Mouse (Mus musculus): ENCODE data around the gene Hmox2. TPM values are rescaled to one million over a fixed set of nuclear protein-coding genes. Genes with fewer than 3 reads are reported as not detected.

The Hmox2 gene
- polyA plus RNA-seq, 1 experiment from 2014 or later: 76.1 TPM

DNA sequence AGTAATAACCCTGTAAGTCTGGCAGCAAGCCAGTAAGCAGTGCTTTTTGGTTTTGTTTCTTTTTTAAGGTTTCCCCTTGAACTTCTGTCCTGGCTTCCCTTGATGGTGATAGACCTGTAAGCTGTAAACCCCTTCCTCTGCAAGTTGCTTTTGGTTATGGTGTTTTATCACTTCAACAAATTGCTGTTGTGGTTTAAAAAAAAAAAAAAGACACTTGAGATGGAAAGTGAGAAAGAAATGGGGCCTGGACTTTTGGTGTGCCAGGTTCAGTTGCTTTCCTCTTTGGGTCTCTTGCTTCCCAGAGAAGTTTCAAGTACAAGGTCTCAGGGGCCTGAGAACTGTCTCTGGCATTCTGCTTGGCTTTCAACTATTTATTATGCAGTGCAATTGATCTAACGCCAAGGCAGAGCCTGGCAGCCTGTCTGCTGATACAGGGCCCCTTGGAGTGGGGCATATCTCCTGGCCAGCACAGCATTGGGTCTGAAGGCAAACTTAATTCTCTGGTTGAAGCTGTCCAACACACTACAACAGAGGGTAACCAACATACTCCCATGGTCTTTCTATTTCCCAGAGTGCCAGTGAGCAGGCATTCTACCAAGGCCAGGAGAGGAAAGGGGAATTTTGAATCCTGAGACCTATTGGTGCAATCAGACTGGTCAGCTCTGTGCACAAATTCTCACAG is 47.3 kb downstream of the Hmox2 start:
- Histone ChIP-seq H3K4me3 (no peak overlapping the region), H3K27me3 (ENCODE audit: low read depth, poor library complexity, severe bottlenecking) (no peaks in the 10 kb centered on the region), H3K4me1 (0 out of 2 replicates have a peak, but pooled peaks cover 2% of the 10 kb centered on the region), H3K9me3 (replicated peaks) (0 out of 2 replicates have a peak, but pooled peaks cover 3% of the 10 kb centered on the region), H3K36me3 (peaks cover 51% of the 10 kb centered on the region), H3K27ac (replicated peaks) (no peak overlapping the region)
- 76% methylated on average over 1 of the region's 1 CpGs for WGBS
- DNase-seq (ENCODE audit: low spot score): no peak

DNA sequence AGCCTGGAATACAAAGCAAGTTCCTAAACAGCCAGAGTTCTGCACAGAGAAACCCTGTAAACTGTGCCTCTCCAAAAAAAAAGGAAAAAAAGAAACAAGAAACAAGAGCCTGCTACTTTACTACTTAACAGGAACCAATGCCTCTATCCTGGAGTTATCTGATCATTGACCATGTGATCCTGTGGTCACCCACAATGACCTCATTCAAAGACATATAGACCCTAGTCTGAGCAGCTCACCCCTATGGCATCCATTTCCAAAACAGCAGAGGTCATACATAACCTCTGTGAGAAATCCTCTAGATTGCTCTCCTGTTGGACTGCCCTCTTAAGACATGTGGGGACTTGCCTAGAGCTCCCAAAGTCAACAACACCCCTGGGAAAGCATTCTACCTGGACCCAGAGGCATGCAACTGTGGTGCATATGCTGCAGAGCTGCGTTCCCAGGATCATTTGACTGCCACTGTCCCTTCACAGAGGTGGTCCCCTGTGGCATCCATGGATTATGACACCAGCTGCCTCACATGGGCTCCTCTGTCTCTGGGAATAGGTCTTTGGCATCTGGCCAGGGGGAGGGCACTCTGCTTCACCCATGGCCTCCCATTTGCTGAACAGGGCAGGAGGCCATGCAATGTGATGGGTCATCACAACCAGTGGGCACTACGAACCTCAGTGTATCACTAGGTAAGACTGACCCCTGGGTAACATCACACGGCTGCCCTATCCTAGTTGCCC is 51.2 kb downstream of the Hmox2 start:
- DNase-seq (ENCODE audit: low spot score): no peak
- Histone ChIP-seq H3K27ac (replicated peaks) (no peak overlapping the region), H3K4me1 (0 out of 2 replicates have a peak, but pooled peaks cover 2% of the 10 kb centered on the region), H3K36me3 (peaks cover 45% of the 10 kb centered on the region), H3K27me3 (ENCODE audit: low read depth, poor library complexity, severe bottlenecking) (no peaks in the 10 kb centered on the region), H3K4me3 (no peak overlapping the region), H3K9me3 (replicated peaks) (0 out of 2 replicates have a peak, but pooled peaks cover 3% of the 10 kb centered on the region)
- WGBS: 93% methylated on average over 3 of the region's 3 CpGs

DNA sequence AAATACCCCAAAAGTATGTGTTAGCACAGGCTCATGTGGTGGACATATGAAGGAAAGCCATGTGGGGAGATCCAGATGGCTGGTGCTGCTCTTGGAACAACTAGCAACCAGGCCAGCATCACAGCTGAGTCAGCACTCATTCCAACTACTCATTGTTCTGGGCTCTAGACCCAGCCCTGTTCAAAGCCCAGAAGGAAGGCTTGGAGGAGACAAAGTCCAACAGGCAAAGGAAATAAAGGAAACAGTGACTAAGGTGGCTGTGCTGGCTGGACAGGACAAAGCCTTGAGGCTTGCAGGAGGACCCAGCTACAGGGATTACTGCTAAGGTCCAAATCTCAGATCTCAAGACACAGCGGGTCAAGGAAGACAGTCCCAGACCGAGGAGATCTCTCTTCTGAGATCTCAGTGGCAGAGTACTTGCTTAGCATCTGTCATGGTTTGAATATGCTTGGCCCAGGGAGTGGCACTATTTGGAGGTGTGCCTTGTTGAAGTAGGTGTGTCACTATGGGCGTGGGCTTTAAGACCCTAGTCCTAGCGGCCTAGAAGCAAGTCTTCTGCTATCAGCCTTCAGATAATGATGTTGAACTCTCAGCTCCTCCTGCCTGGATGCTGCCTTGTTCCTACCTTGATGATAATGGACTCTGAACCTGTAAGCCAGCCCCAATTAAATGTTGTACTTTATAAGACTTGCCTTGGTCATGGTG is 51.9 kb downstream of the Hmox2 start:
- H3K36me3 ChIP-seq: peaks cover 44% of the 10 kb centered on the region

DNA sequence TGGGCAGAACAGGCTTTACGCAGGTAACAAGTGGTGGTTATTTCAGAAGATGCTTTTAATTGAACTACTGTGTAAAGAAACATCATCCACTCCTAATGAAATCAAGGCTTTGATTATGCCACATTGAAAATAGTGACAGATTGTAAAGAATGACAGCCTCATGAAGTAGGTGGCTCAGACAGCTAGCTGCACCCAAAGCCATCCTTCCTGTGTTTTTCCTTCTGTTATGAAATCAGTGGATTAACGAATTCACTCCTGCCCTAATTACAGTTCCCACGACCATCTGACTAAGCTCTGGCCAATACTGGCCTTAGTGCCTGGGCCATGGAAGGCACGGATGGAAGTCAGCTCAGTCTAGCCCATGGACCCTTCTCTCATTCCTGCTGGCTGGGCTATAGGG is 52.8 kb downstream of the Hmox2 start:
- Histone ChIP-seq H3K27ac (replicated peaks) (no peak overlapping the region), H3K4me3 (no peak overlapping the region), H3K9me3 (replicated peaks) (0 out of 2 replicates have a peak, but pooled peaks cover 3% of the 10 kb centered on the region), H3K4me1 (0 out of 2 replicates have a peak, but pooled peaks cover 2% of the 10 kb centered on the region), H3K36me3 (peaks cover 52% of the 10 kb centered on the region), H3K27me3 (ENCODE audit: low read depth, poor library complexity, severe bottlenecking) (no peaks in the 10 kb centered on the region)
- 95% methylated on average over 4 of the region's 4 CpGs for WGBS
- DNase-seq (ENCODE audit: low spot score): no peak

More for the DNA sequence above, 51.9 kb downstream of the Hmox2 start:
- Histone ChIP-seq H3K4me1 (0 out of 2 replicates have a peak, but pooled peaks cover 2% of the 10 kb centered on the region), H3K4me3 (no peak overlapping the region), H3K9me3 (replicated peaks) (0 out of 2 replicates have a peak, but pooled peaks cover 3% of the 10 kb centered on the region), H3K27me3 (ENCODE audit: low read depth, poor library complexity, severe bottlenecking) (no peaks in the 10 kb centered on the region), H3K27ac (replicated peaks) (no peak overlapping the region)
- DNase-seq (ENCODE audit: low spot score): no peak
- WGBS: 96% methylated on average over 4 of the region's 4 CpGs

DNA sequence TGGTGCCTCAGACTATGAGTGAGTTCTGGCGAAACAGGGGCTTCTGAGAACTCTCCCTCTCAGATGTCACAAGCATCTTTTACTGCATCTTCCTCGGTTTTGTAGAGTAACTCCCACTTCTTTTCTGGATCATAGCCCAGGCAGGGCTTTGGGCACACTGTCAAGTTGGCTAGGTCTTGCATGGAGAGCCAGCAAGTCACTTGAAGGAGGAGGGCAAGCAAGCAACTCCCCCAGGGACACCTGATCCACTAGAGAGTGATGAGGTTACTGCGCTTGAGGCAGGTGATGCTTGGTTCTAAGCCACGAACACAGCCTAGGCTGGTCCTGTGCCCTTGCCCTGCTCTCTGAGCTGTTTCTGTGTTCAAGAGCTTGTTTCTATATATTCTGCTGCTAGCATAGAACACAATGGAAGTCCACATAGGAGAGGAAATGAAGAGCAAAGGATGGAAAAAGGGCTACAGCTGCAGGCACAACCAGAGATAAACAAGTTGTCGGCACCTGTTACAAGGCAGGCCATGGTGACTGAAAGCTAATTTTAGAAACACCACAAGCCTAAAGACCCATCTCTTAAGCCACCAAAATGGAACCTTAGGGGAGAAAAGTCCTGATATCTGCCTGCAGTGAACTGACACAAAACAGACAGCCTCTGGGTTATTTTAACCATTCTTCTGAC is 55.5 kb downstream of the Hmox2 start:
- Histone ChIP-seq H3K4me3 (no peak overlapping the region), H3K27me3 (ENCODE audit: low read depth, poor library complexity, severe bottlenecking) (no peaks in the 10 kb centered on the region), H3K27ac (replicated peaks) (no peak overlapping the region), H3K36me3 (peaks cover 58% of the 10 kb centered on the region), H3K4me1 (peaks cover 12% of the 10 kb centered on the region), H3K9me3 (replicated peaks) (0 out of 2 replicates have a peak, but pooled peaks cover 3% of the 10 kb centered on the region)
- WGBS: 94% methylated on average over 5 of the region's 5 CpGs
- no peak for DNase-seq (ENCODE audit: low spot score)

DNA sequence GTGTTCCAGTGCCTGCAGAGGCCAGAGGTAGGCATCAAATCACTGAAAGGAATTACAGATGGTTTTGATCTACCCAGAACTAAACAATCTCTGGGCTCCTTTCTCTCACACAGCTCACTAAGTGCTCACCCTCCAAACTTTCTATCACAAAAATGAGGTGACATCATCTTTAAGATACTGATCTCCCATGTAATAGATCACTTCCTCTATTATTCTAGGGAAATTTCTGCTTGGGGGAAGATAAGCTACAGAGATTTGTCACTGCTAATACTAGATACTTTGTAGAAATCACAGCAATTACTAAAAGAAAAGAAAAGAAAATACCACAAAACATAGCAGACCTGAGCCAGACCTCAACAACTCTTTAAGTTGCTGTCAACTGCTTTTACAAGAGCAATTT is 56.4 kb downstream of the Hmox2 start:
- no peak for DNase-seq (ENCODE audit: low spot score)
- H3K27me3 ChIP-seq (ENCODE audit: low read depth, poor library complexity, severe bottlenecking): no peaks in the 10 kb centered on the region
- H3K27ac ChIP-seq (replicated peaks): no peak overlapping the region
- H3K4me1 ChIP-seq: peaks cover 17% of the 10 kb centered on the region
- 0 out of 2 replicates have a peak, but pooled peaks cover 3% of the 10 kb centered on the region for H3K9me3 ChIP-seq (replicated peaks)
- H3K4me3 ChIP-seq: no peak overlapping the region
- H3K36me3 ChIP-seq: peaks cover 53% of the 10 kb centered on the region

DNA sequence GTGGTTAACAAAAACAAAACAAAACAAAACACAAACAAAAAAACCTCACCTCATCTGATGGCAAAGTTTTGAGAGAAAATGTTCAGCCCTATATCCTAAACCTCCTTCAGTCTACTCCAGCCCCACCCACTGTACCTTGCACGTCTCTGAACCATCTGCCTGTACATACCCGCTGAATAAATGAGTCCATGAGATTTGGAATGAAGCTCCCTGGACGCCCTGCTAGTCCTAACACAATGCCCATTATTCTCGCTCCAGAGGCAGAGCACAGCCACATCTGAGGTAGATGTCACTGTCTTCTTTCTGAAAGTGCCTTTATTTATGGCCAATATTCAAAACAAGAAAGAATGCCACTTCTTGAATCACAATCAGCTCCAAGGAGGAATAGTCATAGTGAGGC is 59.5 kb downstream of the Hmox2 start:
- H3K4me3 ChIP-seq: no peak overlapping the region
- H3K27ac ChIP-seq (replicated peaks): no peak overlapping the region
- no peaks in the 10 kb centered on the region for H3K9me3 ChIP-seq (replicated peaks)
- DNase-seq (ENCODE audit: low spot score): no peak
- H3K36me3 ChIP-seq: peaks cover 31% of the 10 kb centered on the region
- H3K27me3 ChIP-seq (ENCODE audit: low read depth, poor library complexity, severe bottlenecking): no peaks in the 10 kb centered on the region
- 69% methylated on average over 4 of the region's 4 CpGs for WGBS
- H3K4me1 ChIP-seq: peaks cover 40% of the 10 kb centered on the region

DNA sequence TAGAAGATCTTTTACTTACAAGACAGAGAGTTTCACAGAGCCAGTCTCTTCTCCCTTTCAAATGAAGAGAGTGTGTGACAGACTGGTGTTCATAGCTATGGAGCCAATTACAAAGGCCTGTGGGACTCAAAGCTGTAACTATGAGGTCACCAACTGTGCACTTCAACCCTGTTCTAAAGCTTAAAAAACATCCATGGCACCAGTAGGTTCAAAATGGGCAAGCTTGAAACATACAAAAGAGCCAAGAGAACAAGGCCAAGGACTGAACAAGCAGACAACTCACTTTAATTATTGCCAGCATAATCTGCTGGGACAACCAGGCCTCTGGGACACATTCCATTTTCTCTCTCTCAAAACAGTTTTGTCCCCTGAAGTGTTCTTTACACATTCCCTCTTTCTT is 62.0 kb downstream of the Hmox2 start:
- Histone ChIP-seq H3K9me3 (replicated peaks) (no peaks in the 10 kb centered on the region), H3K4me3 (peak overlapping the region; percentile 88; the same call in 1 of the 2 replicates), H3K4me1 (peaks cover 40% of the 10 kb centered on the region), H3K36me3 (peaks cover 20% of the 10 kb centered on the region), H3K27ac (replicated peaks) (no peak overlapping the region), H3K27me3 (ENCODE audit: low read depth, poor library complexity, severe bottlenecking) (no peaks in the 10 kb centered on the region)
- DNase-seq (ENCODE audit: low spot score): no peak

DNA sequence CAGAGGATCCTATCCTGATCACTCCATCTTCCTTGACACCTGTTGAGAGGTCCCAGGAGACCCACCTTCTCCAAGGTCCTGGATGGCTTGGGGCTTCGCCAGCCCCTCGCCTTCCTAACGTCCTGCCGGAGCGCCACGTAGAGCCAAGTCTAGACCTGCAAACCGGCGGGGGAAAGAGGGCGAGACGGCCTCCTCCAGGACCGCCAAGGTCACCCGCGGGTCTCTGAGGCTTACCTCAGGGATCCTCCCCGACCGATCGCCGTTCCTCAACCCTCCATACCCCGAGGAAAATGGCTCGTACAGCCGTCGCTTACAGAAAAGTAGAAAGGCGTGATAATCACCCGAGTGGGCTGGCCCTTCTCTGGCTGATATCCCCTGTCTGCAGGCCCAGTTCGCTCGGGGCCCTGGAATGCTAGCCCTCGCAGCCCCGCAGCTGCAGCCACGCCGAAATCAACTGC is 63.2 kb downstream of the Hmox2 start:
- Histone ChIP-seq H3K9me3 (replicated peaks) (no peaks in the 10 kb centered on the region), H3K36me3 (peaks cover 11% of the 10 kb centered on the region), H3K27ac (replicated peaks) (peak overlapping the region; percentile 99), H3K4me3 (peak overlapping the region; percentile 88), H3K4me1 (peaks cover 40% of the 10 kb centered on the region), H3K27me3 (ENCODE audit: low read depth, poor library complexity, severe bottlenecking) (no peaks in the 10 kb centered on the region)
- no peak for DNase-seq (ENCODE audit: low spot score)
- WGBS: under 1% methylated on average over 29 of the region's 29 CpGs

DNA sequence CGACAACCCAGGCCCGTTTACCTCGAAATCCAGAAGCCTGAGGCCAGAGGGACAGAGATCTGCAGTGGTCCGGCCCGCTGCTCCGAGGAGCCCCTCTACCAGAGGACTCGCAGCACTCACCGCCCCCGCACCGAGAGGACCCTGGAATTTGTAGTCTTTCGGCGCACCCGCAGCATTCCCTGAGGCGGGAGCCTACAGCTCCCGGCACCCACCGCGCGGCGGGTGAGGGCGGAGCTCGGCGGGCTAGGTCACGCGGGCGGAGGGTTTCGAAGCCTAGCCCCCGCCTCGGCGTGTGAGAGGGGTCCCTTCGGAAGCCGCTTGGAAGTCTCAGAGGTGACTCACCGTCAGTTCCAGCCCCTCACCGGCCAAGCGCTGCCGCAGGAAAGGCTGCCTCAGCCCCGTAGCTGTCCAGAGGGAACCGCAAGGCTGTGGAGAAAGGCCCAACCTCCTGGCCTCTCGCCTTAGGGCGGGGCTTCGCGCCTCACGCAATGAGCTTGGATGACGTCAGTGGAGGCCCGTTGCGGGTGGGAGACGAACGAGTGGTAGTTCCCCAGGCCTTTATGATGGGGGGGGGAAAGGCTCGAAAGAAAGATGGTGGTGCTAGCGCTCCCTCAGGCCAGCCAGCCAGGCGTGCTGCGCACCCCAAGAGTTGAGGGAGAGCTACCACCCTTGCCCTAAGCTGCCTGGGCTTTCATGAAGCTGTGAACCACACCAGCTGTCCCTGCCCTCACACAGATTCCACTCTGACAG is 63.8 kb downstream of the Hmox2 start, which contains the start of gene Cdip1:
Gene Cdip1, minus strand, starts transcription at position 483 of the 750 bp plus-strand sequence.
- Histone ChIP-seq H3K9me3 (replicated peaks) (no peaks in the 10 kb centered on the region), H3K36me3 (peaks cover 5% of the 10 kb centered on the region), H3K27ac (replicated peaks) (peak within 1 kb of the TSS; percentile 99), H3K4me1 (peaks cover 40% of the 10 kb centered on the region), H3K4me3 (peak within 1 kb of the TSS; percentile 88), H3K27me3 (ENCODE audit: low read depth, poor library complexity, severe bottlenecking) (no peaks in the 10 kb centered on the region)
- peak; percentile 94 for DNase-seq (ENCODE audit: low spot score)
- 1% methylated on average over 51 of the region's 51 CpGs for WGBS

DNA sequence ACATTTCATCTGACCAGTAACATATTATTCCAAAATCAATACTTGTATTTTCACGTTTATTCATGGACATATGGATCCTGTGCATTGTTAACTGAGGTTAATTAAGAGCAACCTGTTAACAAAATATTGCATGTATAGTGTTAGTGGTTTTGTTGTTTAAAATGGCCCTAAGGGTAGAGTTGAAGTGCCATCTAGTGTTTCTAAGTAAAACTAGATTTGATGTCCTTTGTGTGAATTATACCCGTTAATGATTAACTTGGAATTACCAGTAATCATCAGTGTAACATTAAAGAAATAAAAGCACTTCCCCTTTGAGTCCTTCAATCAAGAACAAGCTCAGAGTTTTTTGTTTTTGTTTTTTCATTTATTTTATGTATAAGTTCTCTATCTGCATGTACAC is 65.2 kb downstream of the Hmox2 start:
- Histone ChIP-seq H3K27me3 (ENCODE audit: low read depth, poor library complexity, severe bottlenecking) (no peaks in the 10 kb centered on the region), H3K9me3 (replicated peaks) (no peaks in the 10 kb centered on the region), H3K27ac (replicated peaks) (no peak overlapping the region), H3K4me1 (peaks cover 32% of the 10 kb centered on the region), H3K4me3 (no peak overlapping the region), H3K36me3 (peaks cover 5% of the 10 kb centered on the region)
- 78% methylated on average over 2 of the region's 2 CpGs for WGBS
- no peak for DNase-seq (ENCODE audit: low spot score)
